Mouse (Mus musculus) midbrain, embryonic 11.5 days (tissue): Measurements from ENCODE around the gene Zbtb7b. TPM values are rescaled to one million over a fixed set of nuclear protein-coding genes. Genes with fewer than 3 reads are reported as not detected.

Experiments used
- ATAC-seq: fragments of 200-750 bp; cut with Nextera tagmentation; 2 replicates; pipeline ENCODE4 v1.8.0; 2017; ENCODE audit warnings: moderate TSS enrichment, moderate library complexity; ENCODE audit not compliant: low FRiP score
- DNase-seq: peaks from one replicate; pipeline ENCODE4 v3.0.0; 2015; ENCODE audit warnings: low spot score; ENCODE audit errors: missing footprints
- H3K27ac ChIP-seq: fragments of 300-500 bp; sonication (generic); 2 replicates; pipeline ENCODE4 v1.5.1; 2014; ENCODE audit warnings: low read depth, low read length
- H3K27me3 ChIP-seq: fragments of 300-500 bp; sonication (generic); 2 replicates; pipeline ENCODE4 v1.6.1; 2014; ENCODE audit warnings: mild to moderate bottlenecking, low read length, moderate library complexity, mixed read lengths; ENCODE audit not compliant: control insufficient read depth, insufficient read depth
- H3K36me3 ChIP-seq: fragments of 300-500 bp; sonication (generic); 2 replicates; pipeline ENCODE4 v1.6.1; 2014; ENCODE audit warnings: mild to moderate bottlenecking, low read length, moderate library complexity, mixed read lengths; ENCODE audit not compliant: control insufficient read depth, insufficient read depth
- H3K4me1 ChIP-seq: fragments of 300-500 bp; sonication (generic); 2 replicates; pipeline ENCODE4 v1.6.1; 2014; ENCODE audit warnings: low read length; ENCODE audit not compliant: control insufficient read depth, insufficient read depth
- H3K4me2 ChIP-seq: fragments of 300-500 bp; sonication (generic); 2 replicates; pipeline ENCODE4 v1.6.1; 2014; ENCODE audit warnings: mild to moderate bottlenecking, moderate library complexity
- H3K4me3 ChIP-seq: fragments of 300-500 bp; sonication (generic); 2 replicates; pipeline ENCODE4 v1.5.1; 2014; ENCODE audit warnings: low read depth, low read length
- H3K9ac ChIP-seq: fragments of 300-500 bp; sonication (generic); 2 replicates; pipeline ENCODE4 v1.6.1; 2014; ENCODE audit warnings: low read length
- H3K9me3 ChIP-seq: fragments of 300-500 bp; sonication (generic); 2 replicates; pipeline ENCODE4 v1.6.1; 2016; ENCODE audit warnings: low read length; ENCODE audit not compliant: control insufficient read depth
- WGBS: fragments of 180-500 bp; shearing (Covaris S2); extraction: QIAGEN DNeasy Blood & Tissue Kit; methylation state at CpG from one replicate; pipeline ENCODE4 v1.1.7; 2014; 5-methylcytosine and 5-hydroxymethylcytosine counted together
- polyA plus RNA-seq: library from polyadenylated mRNA; unstranded; fragments of >200 nt; fragmentation: Nextera tagmentation; extraction: Ambion mirVana; gene quantifications from 2 replicates; pipeline ENCODE4 v1.2.1, GENCODE M21; 2014

Zbtb7b gene
- polyA plus RNA-seq, 1 experiment from 2014 or later = 0.27 TPM

DNA sequence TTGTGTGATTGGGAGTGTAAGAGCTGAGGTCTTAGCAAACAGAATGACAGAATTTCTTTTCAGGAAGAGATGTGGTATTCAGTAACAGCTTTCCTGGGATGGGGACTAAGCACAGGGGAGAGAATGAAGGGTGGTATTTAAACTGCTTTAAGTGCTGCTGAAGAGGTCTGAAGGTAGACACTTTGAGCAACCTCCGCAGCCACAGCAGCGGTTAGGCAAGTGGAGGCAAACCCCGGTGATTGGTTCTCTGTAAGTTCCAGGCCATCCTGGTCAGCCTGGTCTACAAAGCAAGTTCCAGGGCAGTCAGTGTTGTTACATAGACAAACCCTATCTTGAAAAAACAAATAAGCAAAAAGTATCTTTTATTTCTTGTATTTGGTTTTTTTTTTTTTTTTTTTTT, 25.4 kb upstream of the Zbtb7b start:
- Histone ChIP-seq H3K9me3 (no peaks in the 10 kb centered on the region), H3K4me1 (peaks cover 32% of the 10 kb centered on the region), H3K36me3 (peaks cover 8% of the 10 kb centered on the region; the same call in 1 of the 2 replicates), H3K9ac (peak overlapping the region; percentile 73), H3K4me2 (peak overlapping the region; percentile 87), H3K4me3 (peak overlapping the region; percentile 64), H3K27ac (no peak overlapping the region), H3K27me3 (no peaks in the 10 kb centered on the region)
- DNase-seq (no peak), ATAC-seq (no peak)
- 42% methylated on average over 3 of the region's 3 CpGs for WGBS

DNA sequence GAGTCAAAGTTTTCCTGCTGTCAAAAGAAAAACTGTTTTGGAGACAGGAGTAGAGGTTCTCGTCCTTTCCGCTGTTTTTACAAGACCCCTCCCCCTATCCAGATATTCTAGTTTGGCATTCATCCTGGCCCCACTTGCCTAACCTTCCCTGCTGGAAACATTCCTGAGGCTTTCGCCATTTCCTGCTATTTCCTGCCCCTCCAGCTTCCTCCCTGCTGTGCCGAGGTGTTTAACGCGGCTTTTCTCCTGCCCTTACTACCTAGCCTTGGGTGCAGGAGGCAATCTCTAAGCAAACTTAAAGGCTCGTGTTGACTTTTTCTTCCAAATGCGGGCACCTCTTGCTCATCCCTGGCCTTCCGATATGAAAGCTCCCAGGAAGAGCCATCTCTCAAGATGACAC, 25.0 kb upstream of the Zbtb7b start:
- H3K4me1 ChIP-seq = peaks cover 32% of the 10 kb centered on the region
- H3K9me3 ChIP-seq = no peaks in the 10 kb centered on the region
- 4% methylated on average over 9 of the region's 9 CpGs for WGBS
- H3K4me2 ChIP-seq = peak overlapping the region; percentile 87
- H3K4me3 ChIP-seq = peak overlapping the region; percentile 64
- DNase-seq (no peak), ATAC-seq (no peak)
- peaks cover 12% of the 10 kb centered on the region; the same call in 1 of the 2 replicates for H3K36me3 ChIP-seq
- H3K27ac ChIP-seq = no peak overlapping the region; the same call in 1 of the 2 replicates
- no peaks in the 10 kb centered on the region for H3K27me3 ChIP-seq
- H3K9ac ChIP-seq = peak overlapping the region; percentile 73

DNA sequence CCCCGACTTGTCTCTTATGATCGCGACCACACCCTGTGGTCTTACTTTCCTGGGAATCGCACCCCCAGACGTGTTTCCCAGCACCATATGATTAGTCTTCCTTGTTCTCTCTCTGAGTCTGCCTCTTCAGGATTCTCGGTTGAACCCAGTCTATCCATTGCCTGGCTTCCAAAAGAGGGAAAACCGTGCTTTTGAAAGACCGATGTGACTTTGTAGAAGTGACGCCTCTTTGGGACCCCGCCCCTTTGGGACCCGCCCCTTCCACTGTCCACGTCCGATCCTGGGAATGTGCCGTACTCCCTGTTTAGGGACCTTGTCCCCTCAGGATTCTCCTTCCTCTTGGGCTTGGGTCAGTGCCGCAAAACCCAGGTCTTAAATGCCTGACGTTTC, 24.3 kb upstream of the Zbtb7b start:
- Histone ChIP-seq H3K9me3 (no peaks in the 10 kb centered on the region), H3K4me2 (peak overlapping the region; percentile 87), H3K27ac (peak overlapping the region; percentile 87), H3K4me1 (peaks cover 32% of the 10 kb centered on the region), H3K27me3 (no peaks in the 10 kb centered on the region), H3K4me3 (peak overlapping the region; percentile 64), H3K36me3 (peaks cover 16% of the 10 kb centered on the region; the same call in 1 of the 2 replicates), H3K9ac (peak overlapping the region; percentile 73)
- DNase-seq (no peak), ATAC-seq (peak; percentile 14)
- under 1% methylated on average over 16 of the region's 16 CpGs for WGBS

DNA sequence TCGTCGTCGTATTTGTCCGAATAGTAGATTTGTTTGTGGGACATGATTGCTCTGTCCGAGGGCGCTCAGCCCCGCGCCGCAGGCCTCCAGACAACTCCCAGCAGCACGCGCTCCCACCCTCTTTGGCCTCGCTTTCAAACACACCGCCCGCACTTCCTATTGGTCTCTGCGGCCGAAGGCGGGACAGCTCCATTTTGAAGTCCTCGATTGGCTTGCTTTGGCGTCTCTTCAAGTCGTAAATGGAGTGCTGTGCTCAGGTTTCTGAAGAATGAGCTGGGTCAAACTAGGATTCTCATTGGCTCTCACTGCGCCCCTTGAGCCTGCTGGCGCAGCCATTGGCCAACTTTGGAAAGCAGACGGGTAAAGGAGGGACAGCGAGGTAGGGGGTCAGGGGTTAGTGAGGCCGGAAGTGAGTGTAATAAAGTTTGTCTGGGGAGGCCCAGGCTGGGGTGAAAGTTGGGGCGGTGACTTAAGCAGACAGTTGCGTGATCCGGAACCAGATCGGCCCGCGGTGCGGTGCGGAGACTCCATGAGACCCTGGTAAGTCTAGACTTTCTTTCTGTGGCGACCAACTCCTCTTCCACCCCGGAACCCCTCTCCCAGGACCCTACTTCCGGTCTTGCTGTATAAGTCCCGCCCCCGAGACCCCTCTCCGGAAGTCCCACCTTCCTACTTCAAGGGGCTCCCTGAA, 23.7 kb upstream of the Zbtb7b start, which contains the start of the genes Cks1b and Shc1:
Gene Cks1b, minus strand, starts transcription at position 214 of the 691 bp plus-strand sequence.
Gene Shc1, plus strand, starts transcription at position 274 of the 691 bp plus-strand sequence.
- peak; percentile 99 for DNase-seq
- H3K36me3 ChIP-seq = peaks cover 16% of the 10 kb centered on the region; the same call in 1 of the 2 replicates
- no peaks in the 10 kb centered on the region for H3K27me3 ChIP-seq
- peaks cover 32% of the 10 kb centered on the region for H3K4me1 ChIP-seq
- peak; percentile 97 for ATAC-seq
- H3K4me2 ChIP-seq = peak within 1 kb of the TSS; percentile 87
- H3K9me3 ChIP-seq = no peaks in the 10 kb centered on the region
- peak within 1 kb of the TSS; percentile 64 for H3K4me3 ChIP-seq
- under 1% methylated on average over 39 of the region's 39 CpGs for WGBS
- H3K9ac ChIP-seq = peak within 1 kb of the TSS; percentile 76
- peak within 1 kb of the TSS; percentile 87 for H3K27ac ChIP-seq

DNA sequence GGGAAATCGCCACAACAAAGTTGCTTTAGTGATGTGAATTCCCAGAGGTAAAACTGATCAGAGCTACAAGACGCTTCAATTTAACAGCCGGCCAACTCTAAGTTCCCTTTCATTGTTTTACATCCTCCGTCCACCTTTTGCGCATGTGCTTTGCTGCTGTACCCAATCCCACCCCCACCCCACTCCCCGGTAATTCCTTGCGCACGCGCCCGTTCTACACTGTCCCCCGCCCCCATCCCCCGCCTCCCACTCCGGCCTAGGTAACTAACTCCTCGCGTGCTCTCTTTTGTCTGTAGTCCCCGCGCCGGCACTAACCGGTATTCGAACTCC, 23.2 kb upstream of the Zbtb7b start:
- Histone ChIP-seq H3K36me3 (peaks cover 16% of the 10 kb centered on the region; the same call in 1 of the 2 replicates), H3K27ac (peak overlapping the region; percentile 64), H3K27me3 (no peaks in the 10 kb centered on the region), H3K4me1 (peaks cover 32% of the 10 kb centered on the region), H3K9ac (peak overlapping the region; percentile 76), H3K4me2 (peak overlapping the region; percentile 83), H3K9me3 (no peaks in the 10 kb centered on the region), H3K4me3 (peak overlapping the region; percentile 64)
- under 1% methylated on average over 20 of the region's 20 CpGs for WGBS
- DNase-seq (no peak), ATAC-seq (peak; percentile 60)

DNA sequence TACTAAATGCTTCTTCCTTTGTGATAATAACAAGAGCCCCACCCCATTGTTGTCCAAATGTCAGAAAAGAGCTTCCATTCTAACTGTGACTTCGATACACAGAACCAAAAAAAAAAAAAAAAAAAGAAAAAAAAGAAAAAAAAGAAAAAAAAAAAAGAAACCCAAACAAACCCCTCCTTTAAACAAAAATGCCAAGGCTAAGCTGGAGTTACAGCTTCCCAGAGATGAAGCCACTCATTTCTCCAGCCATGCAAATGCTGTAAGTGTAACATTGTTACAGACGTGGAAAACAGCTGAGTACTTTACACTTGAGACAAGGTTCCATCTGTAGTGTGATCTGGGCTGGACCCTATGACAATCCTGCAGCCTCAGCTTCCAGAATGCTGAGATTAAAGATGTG, 22.6 kb upstream of the Zbtb7b start:
- H3K4me1 ChIP-seq = peaks cover 32% of the 10 kb centered on the region
- H3K27me3 ChIP-seq = no peaks in the 10 kb centered on the region
- peaks cover 16% of the 10 kb centered on the region; the same call in 1 of the 2 replicates for H3K36me3 ChIP-seq
- no peak for ATAC-seq
- no peak overlapping the region for H3K27ac ChIP-seq
- WGBS = 37% methylated on average over 2 of the region's 2 CpGs
- H3K4me2 ChIP-seq = peak overlapping the region; percentile 83
- peak overlapping the region; percentile 64 for H3K4me3 ChIP-seq
- no peaks in the 10 kb centered on the region for H3K9me3 ChIP-seq
- DNase-seq = no peak
- peak overlapping the region; percentile 76 for H3K9ac ChIP-seq

DNA sequence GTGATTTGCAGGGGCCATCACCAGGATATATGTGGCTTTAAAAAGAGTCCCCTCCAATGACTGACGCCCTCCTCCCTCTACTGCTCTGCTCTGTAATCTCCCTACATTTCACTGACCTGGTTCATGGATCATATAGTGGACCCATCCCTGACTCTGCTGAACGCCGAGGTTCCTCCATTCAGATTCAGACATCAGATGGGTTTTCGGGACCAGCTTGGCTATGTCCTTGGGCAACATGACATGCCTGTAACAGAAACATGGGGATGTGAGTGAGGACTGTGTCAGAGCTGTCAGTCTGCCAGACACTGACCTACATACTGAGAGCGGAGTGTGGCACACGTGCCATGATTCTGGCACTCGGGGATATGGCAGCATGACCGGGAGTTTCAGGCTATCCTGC, 21.6 kb upstream of the Zbtb7b start:
- no peak for ATAC-seq
- H3K4me2 ChIP-seq = no peak overlapping the region
- WGBS = 95% methylated on average over 8 of the region's 8 CpGs
- peaks cover 16% of the 10 kb centered on the region; the same call in 1 of the 2 replicates for H3K36me3 ChIP-seq
- H3K27me3 ChIP-seq = no peaks in the 10 kb centered on the region
- peak; percentile 31 for DNase-seq
- H3K4me1 ChIP-seq = peaks cover 24% of the 10 kb centered on the region
- H3K9ac ChIP-seq = no peak overlapping the region
- no peak overlapping the region for H3K27ac ChIP-seq
- no peak overlapping the region for H3K4me3 ChIP-seq
- H3K9me3 ChIP-seq = no peaks in the 10 kb centered on the region

DNA sequence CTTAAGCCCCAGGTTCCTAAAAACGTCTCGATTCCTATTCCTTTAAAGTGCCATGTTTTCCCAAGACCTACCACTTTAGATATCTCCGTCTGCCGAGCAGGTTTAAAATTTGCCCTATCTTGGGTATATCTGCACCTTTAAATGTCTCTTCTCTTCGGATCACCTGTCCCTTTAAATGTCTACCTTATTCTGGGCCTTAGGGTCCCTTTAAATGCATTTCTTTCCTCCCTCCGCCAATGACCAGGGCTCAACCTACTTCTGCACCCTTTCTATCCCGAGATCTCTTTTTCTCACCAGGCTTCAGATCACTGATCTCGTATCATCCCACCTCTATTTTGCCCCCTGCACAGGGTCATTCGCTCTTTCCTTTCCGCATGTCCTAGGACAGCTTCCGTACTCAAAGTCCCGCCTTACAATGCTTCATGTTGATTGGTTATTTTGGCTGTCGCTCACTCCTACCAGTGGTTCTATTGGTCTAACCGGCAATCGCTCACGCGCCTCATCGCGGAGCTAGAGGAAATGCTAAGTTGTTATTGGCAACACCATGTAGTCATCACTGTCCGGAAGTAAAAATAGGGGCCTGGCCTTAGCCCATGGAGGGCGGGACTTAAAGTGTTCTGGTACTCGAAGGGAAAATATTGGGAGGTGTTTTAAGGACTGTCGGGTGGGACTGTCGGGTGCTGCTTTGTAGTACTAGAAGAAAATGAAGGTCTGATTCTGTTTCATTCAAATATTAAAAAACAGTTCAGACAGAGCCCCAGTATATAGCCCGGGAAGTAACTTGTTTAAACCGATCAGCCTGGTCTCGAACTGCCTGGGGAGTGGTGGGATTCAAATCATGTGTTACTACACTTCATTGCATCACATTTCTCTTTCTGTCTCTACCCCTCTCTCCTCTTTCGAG, 17.2 kb upstream of the Zbtb7b start, which contains the start of gene Flad1:
Gene Flad1, minus strand, starts transcription at position 381 of the 904 bp plus-strand sequence.
- peaks cover 16% of the 10 kb centered on the region; the same call in 1 of the 2 replicates for H3K36me3 ChIP-seq

More for the DNA sequence above, 17.2 kb upstream of the Zbtb7b start, which contains the start of gene Flad1:
- Histone ChIP-seq H3K4me1 (peaks cover 9% of the 10 kb centered on the region), H3K4me3 (peak within 1 kb of the TSS; percentile 50), H3K4me2 (peak within 1 kb of the TSS; percentile 73), H3K9ac (peak within 1 kb of the TSS; percentile 47), H3K27me3 (no peaks in the 10 kb centered on the region), H3K27ac (no peak within 1 kb of the TSS), H3K9me3 (no peaks in the 10 kb centered on the region)
- ATAC-seq (peak; percentile 99), DNase-seq (peak; percentile 100)
- 7% methylated on average over 28 of the region's 28 CpGs for WGBS
